Mouse (Mus musculus) fibroblast of lung, adult 2 months (primary cell): ENCODE results near the gene Harbi1.

ENCODE experiments used
- DNase-seq: peaks from one replicate; pipeline ENCODE4 v3.0.0-alpha.2; 2011; ENCODE audit warnings: low read depth

The Harbi1 gene

GRCm38 (mm10) chr2:91710272-91711234 lies at the start of gene Harbi1, which contains the start of gene Atg13:
Gene Harbi1 (plus strand): TSS chr2:91710852.
Gene Atg13 (minus strand): TSS chr2:91710576.
- peak; percentile 64 for DNase-seq

- DNase-seq, result no peak
Measured at GRCm38 (mm10) chr2:91660981-91661380, 49.7 kb upstream of the Harbi1 start.

GRCm38 (mm10) chr2:91664780-91665179 lies 45.9 kb upstream of the Harbi1 start:
- DNase-seq, result no peak

- DNase-seq, result no peak
Measured at GRCm38 (mm10) chr2:91666386-91666910, 44.2 kb upstream of the Harbi1 start.

- DNase-seq, result no peak
Measured at GRCm38 (mm10) chr2:91667747-91668146, 42.9 kb upstream of the Harbi1 start.

- DNase-seq, result no peak
Measured at GRCm38 (mm10) chr2:91669326-91669725, 41.3 kb upstream of the Harbi1 start.

GRCm38 (mm10) chr2:91670038-91670437 lies 40.6 kb upstream of the Harbi1 start:
- no peak for DNase-seq

GRCm38 (mm10) chr2:91673587-91673986 lies 37.1 kb upstream of the Harbi1 start:
- DNase-seq, result no peak

- no peak for DNase-seq
Measured at GRCm38 (mm10) chr2:91674895-91675294, 35.8 kb upstream of the Harbi1 start.

GRCm38 (mm10) chr2:91676420-91676819 lies 34.2 kb upstream of the Harbi1 start:
- no peak for DNase-seq

- DNase-seq, result no peak
Measured at GRCm38 (mm10) chr2:91676961-91677360, 33.7 kb upstream of the Harbi1 start.

- peak; percentile 33 for DNase-seq
Measured at GRCm38 (mm10) chr2:91682850-91683249, 27.8 kb upstream of the Harbi1 start.

- no peak for DNase-seq
Measured at GRCm38 (mm10) chr2:91683919-91684318, 26.7 kb upstream of the Harbi1 start.

GRCm38 (mm10) chr2:91689452-91689851 lies 21.2 kb upstream of the Harbi1 start:
- no peak for DNase-seq

GRCm38 (mm10) chr2:91695436-91696224 lies 15.0 kb upstream of the Harbi1 start:
- no peak for DNase-seq

GRCm38 (mm10) chr2:91696225-91696590 lies 14.4 kb upstream of the Harbi1 start:
- peak; percentile 48 for DNase-seq

- DNase-seq, result no peak
Measured at GRCm38 (mm10) chr2:91699225-91699624, 11.4 kb upstream of the Harbi1 start.

GRCm38 (mm10) chr2:91701366-91701765 lies 9.3 kb upstream of the Harbi1 start:
- no peak for DNase-seq

GRCm38 (mm10) chr2:91705736-91706135 lies 4.9 kb upstream of the Harbi1 start:
- DNase-seq, result no peak

- DNase-seq, result no peak
Measured at GRCm38 (mm10) chr2:91706456-91706855, 4.2 kb upstream of the Harbi1 start.

- no peak for DNase-seq
Measured at GRCm38 (mm10) chr2:91708361-91708760, 2.3 kb upstream of the Harbi1 start.

GRCm38 (mm10) chr2:91711256-91711925 lies 739 bp downstream of the Harbi1 start:
- DNase-seq, result peak; percentile 3
